Mouse (Mus musculus) MEL (cell line): ENCODE data around the gene Lexm. TPM values are rescaled to one million over a fixed set of nuclear protein-coding genes. Genes with fewer than 3 reads are reported as not detected.

Experiments used
- DNase-seq: peaks from one replicate; pipeline ENCODE4 v3.0.0; 2011; ENCODE audit warnings: low read depth, low spot score
- H3K27ac ChIP-seq: 2 replicates; pipeline ENCODE4 v1.5.1; 2012; ENCODE audit warnings: low read depth, mild to moderate bottlenecking, control low read depth, low read length, moderate library complexity; ENCODE audit not compliant: control insufficient read depth
- H3K27me3 ChIP-seq, 2 experiments: fragments of 150-350 bp in 1 of 2; sonication (generic) in 1 of 2; 2 replicates each; pipeline ENCODE4 v1.6.1; 2012; ENCODE audit warnings: low read length in 2 of 2, mild to moderate bottlenecking in 2 of 2, improper control_type of control experiment in 1 of 2, moderate library complexity in 1 of 2; ENCODE audit not compliant: insufficient read depth in 2 of 2, control insufficient read depth in 1 of 2
- H3K36me3 ChIP-seq, 2 experiments: 2 replicates each; pipeline ENCODE4 v1.6.1; 2012 to 2014; ENCODE audit warnings: low read length in 2 of 2, improper control_type of control experiment in 1 of 2, inconsistent platforms in 1 of 2, mild to moderate bottlenecking in 1 of 2; ENCODE audit not compliant: insufficient read depth in 2 of 2, control insufficient read depth in 1 of 2
- H3K4me1 ChIP-seq, 2 experiments: fragments of 150-350 bp in 1 of 2; sonication (generic) in 1 of 2; 2 replicates each; pipeline ENCODE4 v1.6.1; 2012; ENCODE audit warnings: low read length in 2 of 2, improper control_type of control experiment in 1 of 2, mild to moderate bottlenecking in 1 of 2; ENCODE audit not compliant: insufficient read depth in 2 of 2, control insufficient read depth in 1 of 2
- H3K4me3 ChIP-seq, 2 experiments: fragments of 150-350 bp in 1 of 2; sonication (generic) in 1 of 2; 2 replicates each; pipeline ENCODE4 v1.5.1; 2012; ENCODE audit warnings: low read depth in 2 of 2, low read length in 2 of 2, mild to moderate bottlenecking in 2 of 2, moderate library complexity in 2 of 2, control low read depth in 1 of 2, improper control_type of control experiment in 1 of 2; ENCODE audit not compliant: control insufficient read depth in 1 of 2, insufficient read depth in 1 of 2
- H3K79me2 ChIP-seq: 2 replicates; pipeline ENCODE4 v1.6.1; 2012; ENCODE audit warnings: mild to moderate bottlenecking, low read length, moderate library complexity; ENCODE audit not compliant: control insufficient read depth, poor library complexity, insufficient read depth
- H3K9ac ChIP-seq: 2 replicates; pipeline ENCODE4 v1.6.1; 2012; ENCODE audit warnings: low read depth, mild to moderate bottlenecking, control low read depth, low read length, moderate library complexity; ENCODE audit not compliant: control insufficient read depth, poor library complexity, severe bottlenecking
- H3K9me3 ChIP-seq: fragments of 150-350 bp; sonication (generic); replicated peaks from 2 replicates; pipeline ENCODE4 v1.6.1; 2012; ENCODE audit warnings: mild to moderate bottlenecking, low read length, improper control_type of control experiment, moderate library complexity; ENCODE audit not compliant: insufficient read depth
- CHD1 ChIP-seq: IDR thresholded peaks from 2 replicates; pipeline ENCODE4 v1.6.1; 2012; ENCODE audit warnings: low read depth, mild to moderate bottlenecking, inconsistent platforms, low read length, improper control_type of control experiment
- E2F4 ChIP-seq: IDR thresholded peaks from 2 replicates; pipeline ENCODE4 v1.6.1; 2011; ENCODE audit warnings: low read depth, low read length, improper control_type of control experiment, borderline replicate concordance
- ELF1 ChIP-seq: IDR thresholded peaks from 2 replicates; pipeline ENCODE4 v1.6.1; 2014; ENCODE audit warnings: low read depth, mild to moderate bottlenecking, inconsistent platforms, low read length, improper control_type of control experiment, moderate library complexity
- ETS1 ChIP-seq: IDR thresholded peaks from 2 replicates; pipeline ENCODE4 v1.6.1; 2012; ENCODE audit warnings: low read depth, mild to moderate bottlenecking, inconsistent platforms, low read length, improper control_type of control experiment, moderate library complexity
- HCFC1 ChIP-seq: IDR thresholded peaks from 2 replicates; pipeline ENCODE4 v1.6.1; 2012; ENCODE audit warnings: low read depth, mild to moderate bottlenecking, inconsistent platforms, low read length, improper control_type of control experiment, moderate library complexity
- KAT2A ChIP-seq: conservative IDR thresholded peaks from 2 replicates; pipeline ENCODE4 v1.6.1; 2012; ENCODE audit warnings: low read depth, low read length, improper control_type of control experiment, inconsistent platforms
- MXI1 ChIP-seq: IDR thresholded peaks from 2 replicates; pipeline ENCODE4 v1.6.1; 2011; ENCODE audit warnings: mild to moderate bottlenecking, low read depth, low read length, improper control_type of control experiment
- MYC ChIP-seq: IDR thresholded peaks from 2 replicates; pipeline ENCODE4 v1.6.1; 2011; ENCODE audit warnings: low read depth, mild to moderate bottlenecking, low read length, improper control_type of control experiment, moderate library complexity
- NELFE ChIP-seq: IDR thresholded peaks from 2 replicates; pipeline ENCODE4 v1.6.1; 2011; ENCODE audit warnings: low read depth, low read length, improper control_type of control experiment
- NRF1 ChIP-seq: IDR thresholded peaks from 2 replicates; pipeline ENCODE4 v1.6.1; 2014; ENCODE audit warnings: low read depth, mild to moderate bottlenecking, inconsistent platforms, low read length, improper control_type of control experiment, moderate library complexity; ENCODE audit not compliant: poor library complexity, insufficient read depth, severe bottlenecking
- POLR2A ChIP-seq, 2 experiments: IDR thresholded peaks; 2 replicates each; pipeline ENCODE4 v1.6.1; 2011 to 2012; ENCODE audit warnings: low read length in 2 of 2, mild to moderate bottlenecking in 2 of 2, control low read depth in 1 of 2, improper control_type of control experiment in 1 of 2, low read depth in 1 of 2, moderate library complexity in 1 of 2; ENCODE audit not compliant: control insufficient read depth in 1 of 2, insufficient read depth in 1 of 2, poor library complexity in 1 of 2
- POLR2AphosphoS2 ChIP-seq: IDR thresholded peaks from 2 replicates; pipeline ENCODE4 v1.6.1; 2011; ENCODE audit warnings: low read length, improper control_type of control experiment
- RAD21 ChIP-seq: IDR thresholded peaks from 2 replicates; pipeline ENCODE4 v1.6.1; 2011; ENCODE audit warnings: mild to moderate bottlenecking, low read depth, low read length, improper control_type of control experiment
- SIN3A ChIP-seq: IDR thresholded peaks from 2 replicates; pipeline ENCODE4 v1.6.1; 2012; ENCODE audit warnings: low read length, improper control_type of control experiment, inconsistent platforms
- TAL1 ChIP-seq: IDR thresholded peaks from 2 replicates; pipeline ENCODE4 v1.6.1; 2012; ENCODE audit warnings: mild to moderate bottlenecking, inconsistent platforms, low read length, moderate library complexity, mixed read lengths
- TBP ChIP-seq: IDR thresholded peaks from 2 replicates; pipeline ENCODE4 v1.8.0; 2011; ENCODE audit warnings: low read depth, low read length, improper control_type of control experiment
- TCF12 ChIP-seq: IDR thresholded peaks from 2 replicates; pipeline ENCODE4 v1.6.1; 2014; ENCODE audit warnings: low read depth, mild to moderate bottlenecking, inconsistent platforms, low read length, improper control_type of control experiment, moderate library complexity
- USF1 ChIP-seq: IDR thresholded peaks from 2 replicates; pipeline ENCODE4 v1.6.1; 2014; ENCODE audit warnings: low read depth, mild to moderate bottlenecking, inconsistent platforms, low read length, improper control_type of control experiment, moderate library complexity
- ZMIZ1 ChIP-seq: IDR thresholded peaks from 2 replicates; pipeline ENCODE4 v1.6.1; 2012; ENCODE audit warnings: low read depth, mild to moderate bottlenecking, inconsistent platforms, low read length, improper control_type of control experiment, moderate library complexity
- ZNF384 ChIP-seq: IDR thresholded peaks from 2 replicates; pipeline ENCODE4 v1.6.1; 2012; ENCODE audit warnings: low read depth, mild to moderate bottlenecking, inconsistent platforms, low read length, improper control_type of control experiment
- polyA plus RNA-seq, 2 experiments: library from polyadenylated mRNA; stranded (reverse) in 1 of 2; unstranded in 1 of 2; fragments of >175 nt in 1 of 2; fragments of >200 nt in 1 of 2; gene quantifications; 2 replicates each; pipeline versions ENCODE4 v1.2.1 to v1.2.4; 2012; ENCODE audit warnings: low replicate concordance in 2 of 2, low read depth in 1 of 2; ENCODE audit not compliant: insufficient read length in 2 of 2, insufficient read depth in 1 of 2, missing spikeins in 1 of 2
- total RNA-seq: library from RNA; depleted of rRNA; stranded (reverse); fragments of 300-350 nt; gene quantifications from 2 replicates; pipeline ENCODE4 v1.2.3, GENCODE M21; 2012

The Lexm gene
- total and polyA plus RNA-seq, 3 experiments: 6.1 to 17.5 TPM; not detected in 1

- no peaks in the 10 kb centered on the region for H3K9me3 ChIP-seq
- TF ChIP-seq MXI1: no peak
- peak; percentile 93 for TF ChIP-seq HCFC1
- 0 out of 2 replicates have a peak, but pooled peaks have one; percentile 13 for TF ChIP-seq USF1
- TF ChIP-seq ZNF384: no peak
- peak; percentile 51; the same call in 1 of the 2 replicates for TF ChIP-seq TCF12
- TF ChIP-seq MYC: peak; percentile 77; the same call in 1 of the 2 replicates
- peak; percentile 92 for TF ChIP-seq ELF1
- peak; percentile 88 for TF ChIP-seq TBP
- peak; percentile 82 for TF ChIP-seq SIN3A
- TF ChIP-seq ZMIZ1: peak; percentile 61; the same call in 1 of the 2 replicates
- peak; percentile 86 for TF ChIP-seq NRF1
- TF ChIP-seq TAL1: no peak
- peak; percentile 9; the same call in 1 of the 2 replicates for TF ChIP-seq ETS1
- TF ChIP-seq RAD21: no peak
- peak; percentile 59 for TF ChIP-seq KAT2A
- TF ChIP-seq E2F4: peak; percentile 96
- TF ChIP-seq POLR2A (IDR thresholded peaks at IDR 0.05; ENCODE audit: control insufficient read depth in 1 of 2, insufficient read depth in 1 of 2, low read depth in 1 of 2, low read length in 2 of 2, poor library complexity in 1 of 2): peak; percentile 83 to 96
- peak; percentile 82; the same call in 1 of the 2 replicates for TF ChIP-seq POLR2AphosphoS2
- TF ChIP-seq CHD1: no peak
- peak; percentile 91 for TF ChIP-seq NELFE
- TF ChIP-seq, all 39 proteins: peak for 15
- Histone ChIP-seq H3K36me3 (peaks cover 0 to 16% of the 10 kb centered on the region in 2 experiments; a peak in 1 of 4 replicates), H3K27ac (peak within 1 kb of the TSS; percentile 44), H3K79me2 (peaks cover 2% of the 10 kb centered on the region), H3K4me3 (peak within 1 kb of the TSS; percentile 77 to 81), H3K27me3 (no peaks in the 10 kb centered on the region), H3K9ac (peak within 1 kb of the TSS; percentile 75), H3K4me1 (peaks cover 11 to 17% of the 10 kb centered on the region in 2 experiments; a peak in 3 of 4 replicates)
- DNase-seq: peak; percentile 98
Observed at GRCm38 (mm10) chr4:106650833-106651527, 33.9 kb upstream of the Lexm start, which contains the start of gene Pars2. Gene Pars2 (plus strand): TSS chr4:106651069.
